Comparison of ENCODE assay signal across 10 mouse cellular contexts in genomic region chr2:127990856-127991479, GRCm38 (mm10).
DNase-seq lines count a peak whose midpoint lies in the region; ATAC-seq and TF ChIP-seq lines count a peak whose summit lies in the region.
"Had no signal": no experiment of that assay in that cellular context is flagged by ENCODE, and none has a peak within 500 bp of the region (broad histone marks: within the 10 kb centered on the region; RNA-seq: fewer than 3 reads in every experiment).

No protein-coding gene starts in this region.

- H3K4me1 ChIP-seq in forebrain, embryonic 16.5 days (replicated peaks; ENCODE audit: control insufficient read depth, insufficient read depth, low read length): no peaks in the 10 kb centered on the region
- no peaks in the 10 kb centered on the region for H3K4me1 ChIP-seq in forebrain, embryonic 13.5 days
- H3K4me1 ChIP-seq in kidney, postnatal 0 days (replicated peaks; ENCODE audit: insufficient read depth, low read length): no peaks in the 10 kb centered on the region
- H3K4me1 ChIP-seq in stomach, embryonic 16.5 days (ENCODE audit: control insufficient read depth, insufficient read depth, low read length): 0 out of 2 replicates have a peak, but pooled peaks cover 3% of the 10 kb centered on the region

- no peak for TF ChIP-seq CTCF in kidney, postnatal 0 days (IDR thresholded peaks at IDR 0.05; ENCODE audit: low read depth)

- no peak overlapping the region for H3K9ac ChIP-seq in forebrain, embryonic 16.5 days (replicated peaks; ENCODE audit: low read depth, low read length)
- no peak overlapping the region for H3K9ac ChIP-seq in forebrain, embryonic 13.5 days
- no peak overlapping the region for H3K9ac ChIP-seq in kidney, postnatal 0 days (ENCODE audit: low read depth, low read length)
- no peak overlapping the region for H3K9ac ChIP-seq in stomach, embryonic 16.5 days (ENCODE audit: low read length)
- H3K9ac ChIP-seq: heart, embryonic 15.5 days; neural tube, embryonic 13.5 days had no signal

- DNase-seq in urinary bladder, postnatal 14 days (ENCODE audit: low spot score): peak; percentile 44
- no peak for DNase-seq in urinary bladder, adult 2 months (ENCODE audit: low spot score)
- peak; percentile 57 for DNase-seq in kidney, postnatal 0 days (ENCODE audit: low spot score)
- DNase-seq in layer of hippocampus, adult 8-10 months (ENCODE audit: low spot score in 2 of 2): no peak
- DNase-seq in embryo, embryonic 10 days (ENCODE audit: low spot score): no peak

- H3K36me3 ChIP-seq in forebrain, embryonic 16.5 days (ENCODE audit: control insufficient read depth, insufficient read depth): no peaks in the 10 kb centered on the region
- no peaks in the 10 kb centered on the region for H3K36me3 ChIP-seq in forebrain, embryonic 13.5 days (ENCODE audit: poor library complexity, severe bottlenecking)
- no peaks in the 10 kb centered on the region for H3K36me3 ChIP-seq in kidney, postnatal 0 days (ENCODE audit: insufficient read depth, low read length)
- no peaks in the 10 kb centered on the region for H3K36me3 ChIP-seq in stomach, embryonic 16.5 days (ENCODE audit: control insufficient read depth, insufficient read depth, low read length)
- H3K36me3 ChIP-seq: heart, embryonic 15.5 days; neural tube, embryonic 13.5 days had no signal

- no peaks in the 10 kb centered on the region for H3K27me3 ChIP-seq in forebrain, embryonic 16.5 days (replicated peaks; ENCODE audit: control insufficient read depth, insufficient read depth, low read length)
- H3K27me3 ChIP-seq in forebrain, embryonic 13.5 days: no peaks in the 10 kb centered on the region
- no peaks in the 10 kb centered on the region for H3K27me3 ChIP-seq in kidney, postnatal 0 days (ENCODE audit: insufficient read depth, low read length)
- H3K27me3 ChIP-seq in stomach, embryonic 16.5 days (ENCODE audit: control insufficient read depth, insufficient read depth, low read length): no peaks in the 10 kb centered on the region
- H3K27me3 ChIP-seq: heart, embryonic 15.5 days; neural tube, embryonic 13.5 days had no signal

- H3K27ac ChIP-seq in forebrain, embryonic 16.5 days (ENCODE audit: low read length): no peak overlapping the region
- H3K27ac ChIP-seq in forebrain, embryonic 13.5 days: no peak overlapping the region
- no peak overlapping the region for H3K27ac ChIP-seq in kidney, postnatal 0 days
- no peak overlapping the region for H3K27ac ChIP-seq in stomach, embryonic 16.5 days (ENCODE audit: low read length)
- H3K27ac ChIP-seq: heart, embryonic 15.5 days; neural tube, embryonic 13.5 days had no signal

- H3K4me3 ChIP-seq in forebrain, embryonic 16.5 days (replicated peaks; ENCODE audit: low read length): no peak overlapping the region
- H3K4me3 ChIP-seq in forebrain, embryonic 13.5 days: no peak overlapping the region
- no peak overlapping the region for H3K4me3 ChIP-seq in kidney, postnatal 0 days (replicated peaks; ENCODE audit: low read depth, low read length)
- no peak overlapping the region for H3K4me3 ChIP-seq in stomach, embryonic 16.5 days (replicated peaks; ENCODE audit: low read length)
- H3K4me3 ChIP-seq: heart, embryonic 15.5 days; neural tube, embryonic 13.5 days had no signal

- WGBS in forebrain, embryonic 16.5 days: 48% methylated on average over 6 of the region's 6 CpGs
- 48% methylated on average over 6 of the region's 6 CpGs for WGBS in forebrain, embryonic 13.5 days
- 51% methylated on average over 6 of the region's 6 CpGs for WGBS in kidney, postnatal 0 days
- 31% methylated on average over 6 of the region's 6 CpGs for WGBS in stomach, embryonic 16.5 days

- 0 out of 2 replicates have a peak, but pooled peaks have one; percentile 15 for ATAC-seq in forebrain, embryonic 16.5 days
- no peak for ATAC-seq in forebrain, embryonic 13.5 days
- ATAC-seq in kidney, postnatal 0 days (replicated peaks; ENCODE audit: low FRiP score, low read depth): no peak
- ATAC-seq in stomach, embryonic 16.5 days (ENCODE audit: insufficient read depth, low FRiP score): peak; percentile 47; the same call in 1 of the 2 replicates

- no peak overlapping the region for H3K4me2 ChIP-seq in forebrain, embryonic 16.5 days (ENCODE audit: low read length)
- no peak overlapping the region for H3K4me2 ChIP-seq in forebrain, embryonic 13.5 days
- H3K4me2 ChIP-seq in kidney, postnatal 0 days (ENCODE audit: low read length): no peak overlapping the region
- H3K4me2 ChIP-seq in stomach, embryonic 16.5 days (ENCODE audit: low read depth, low read length): no peak overlapping the region
- H3K4me2 ChIP-seq: heart, embryonic 15.5 days; neural tube, embryonic 13.5 days had no signal

- no peaks in the 10 kb centered on the region for H3K9me3 ChIP-seq in forebrain, embryonic 16.5 days (ENCODE audit: control insufficient read depth, low read length)
- H3K9me3 ChIP-seq in forebrain, embryonic 13.5 days (replicated peaks): no peaks in the 10 kb centered on the region
- H3K9me3 ChIP-seq in kidney, postnatal 0 days (replicated peaks; ENCODE audit: low read length): no peaks in the 10 kb centered on the region
- H3K9me3 ChIP-seq in stomach, embryonic 16.5 days (replicated peaks; ENCODE audit: control insufficient read depth, low read length): no peaks in the 10 kb centered on the region
- H3K9me3 ChIP-seq: heart, embryonic 15.5 days; neural tube, embryonic 13.5 days had no signal

Comparison
In these comparisons a context has a peak if more than half of its experiments do, and no peak if none do; other contexts are left out.
1. ATAC-seq: peak in forebrain, embryonic 16.5 days (single experiment) and stomach, embryonic 16.5 days (single experiment); none in forebrain, embryonic 13.5 days (single experiment) and kidney, postnatal 0 days (single experiment).
2. DNase-seq: peak in urinary bladder, postnatal 14 days (single experiment) and kidney, postnatal 0 days (single experiment); none in urinary bladder, adult 2 months (single experiment), layer of hippocampus, adult 8-10 months (0 of 2) and embryo, embryonic 10 days (single experiment).